Mouse (Mus musculus) E14TG2a.4 (cell line): ENCODE results near the gene Mmp23.
A peak's percentile ranks its signal among the peaks of the same experiment; 100 is the strongest.
"Not testable (repeated sequence)": the region's sequence is repeated elsewhere in the genome, so short reads cannot be mapped to it uniquely, and the experiment has no call there.

Experiments used
- H3K27me3 ChIP-seq: 2 replicates; pipeline ENCODE4 v1.6.1; 2014; ENCODE audit warnings: low read length, control low read depth; ENCODE audit not compliant: insufficient read depth
- H3K36me3 ChIP-seq: 2 replicates; pipeline ENCODE4 v1.6.1; 2014; ENCODE audit warnings: low read length, control low read depth; ENCODE audit not compliant: insufficient read depth
- H3K4me1 ChIP-seq: replicated peaks from 2 replicates; pipeline ENCODE4 v1.6.1; 2014; ENCODE audit warnings: low read depth, low read length, control low read depth
- H3K4me3 ChIP-seq: replicated peaks from 2 replicates; pipeline ENCODE4 v1.5.1; 2014; ENCODE audit warnings: mild to moderate bottlenecking, low read length
- H3K9me3 ChIP-seq: 2 replicates; pipeline ENCODE4 v1.6.1; 2014; ENCODE audit warnings: low read length, control low read depth
- CTCF ChIP-seq: conservative IDR thresholded peaks from 2 replicates; pipeline ENCODE4 v1.5.1; 2014; ENCODE audit warnings: low read length
- NANOG ChIP-seq: IDR thresholded peaks from 2 replicates; pipeline ENCODE4 v1.6.1; 2014; ENCODE audit warnings: borderline replicate concordance, low read length, mixed read lengths
- POU5F1 ChIP-seq: IDR thresholded peaks from 2 replicates; pipeline ENCODE4 v1.6.1; 2014; ENCODE audit warnings: low read length, borderline replicate concordance

The Mmp23 gene

DNA sequence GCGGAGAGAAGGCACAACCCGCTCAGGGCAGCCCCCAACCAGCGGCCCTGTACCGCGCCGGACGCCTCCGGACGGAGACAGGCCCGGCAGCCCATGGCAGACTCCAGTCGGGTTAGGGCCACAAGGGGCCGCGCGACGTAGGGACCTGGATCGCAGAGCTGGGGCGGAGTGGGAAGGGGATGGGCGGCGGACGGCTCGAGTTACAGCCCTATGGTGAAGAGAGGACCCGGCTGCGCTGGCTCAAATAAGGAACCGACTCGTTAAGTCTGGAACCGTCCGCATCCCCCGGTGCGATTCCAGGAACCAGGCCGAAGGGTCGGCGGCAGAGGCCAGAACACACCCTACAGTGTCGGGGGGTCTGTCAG lies at the start of gene Mmp23:
Gene Mmp23 (minus strand): TSS at position 299 of the 365 bp plus-strand sequence.
- Histone ChIP-seq H3K27me3 (peaks cover 27% of the 10 kb centered on the region), H3K9me3 (no peaks in the 10 kb centered on the region), H3K36me3 (peaks cover 69% of the 10 kb centered on the region), H3K4me3 (peak within 1 kb of the TSS; percentile 80), H3K4me1 (peaks cover 83% of the 10 kb centered on the region)
- TF ChIP-seq NANOG = no peak
- no peak for TF ChIP-seq POU5F1
- no peak for TF ChIP-seq CTCF

DNA sequence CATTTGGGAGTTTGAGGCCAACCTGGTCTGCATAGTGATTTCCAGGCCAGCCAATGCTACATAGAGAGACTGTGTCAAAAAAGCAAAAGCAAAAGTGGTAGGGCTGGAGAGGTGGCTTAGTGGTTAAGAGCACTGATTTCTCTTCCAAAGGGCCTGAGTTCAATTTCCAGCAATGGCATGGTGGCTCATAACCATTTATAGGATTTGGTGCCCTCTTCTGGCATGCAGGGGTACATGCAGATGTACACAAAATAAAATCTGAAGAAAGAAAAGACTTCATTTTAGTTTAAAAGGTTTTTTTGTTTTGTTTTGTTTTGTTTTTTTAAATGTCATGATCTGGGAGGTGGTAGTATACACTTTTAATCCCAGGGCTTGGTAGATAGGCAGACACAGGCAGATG lies 47.2 kb upstream of the Mmp23 start:
- peak; percentile 93 for TF ChIP-seq CTCF
- TF ChIP-seq POU5F1 = no peak
- peaks cover 40% of the 10 kb centered on the region for H3K36me3 ChIP-seq
- peaks cover 64% of the 10 kb centered on the region for H3K4me1 ChIP-seq
- no peak overlapping the region for H3K4me3 ChIP-seq
- no peaks in the 10 kb centered on the region for H3K27me3 ChIP-seq
- H3K9me3 ChIP-seq = no peaks in the 10 kb centered on the region

DNA sequence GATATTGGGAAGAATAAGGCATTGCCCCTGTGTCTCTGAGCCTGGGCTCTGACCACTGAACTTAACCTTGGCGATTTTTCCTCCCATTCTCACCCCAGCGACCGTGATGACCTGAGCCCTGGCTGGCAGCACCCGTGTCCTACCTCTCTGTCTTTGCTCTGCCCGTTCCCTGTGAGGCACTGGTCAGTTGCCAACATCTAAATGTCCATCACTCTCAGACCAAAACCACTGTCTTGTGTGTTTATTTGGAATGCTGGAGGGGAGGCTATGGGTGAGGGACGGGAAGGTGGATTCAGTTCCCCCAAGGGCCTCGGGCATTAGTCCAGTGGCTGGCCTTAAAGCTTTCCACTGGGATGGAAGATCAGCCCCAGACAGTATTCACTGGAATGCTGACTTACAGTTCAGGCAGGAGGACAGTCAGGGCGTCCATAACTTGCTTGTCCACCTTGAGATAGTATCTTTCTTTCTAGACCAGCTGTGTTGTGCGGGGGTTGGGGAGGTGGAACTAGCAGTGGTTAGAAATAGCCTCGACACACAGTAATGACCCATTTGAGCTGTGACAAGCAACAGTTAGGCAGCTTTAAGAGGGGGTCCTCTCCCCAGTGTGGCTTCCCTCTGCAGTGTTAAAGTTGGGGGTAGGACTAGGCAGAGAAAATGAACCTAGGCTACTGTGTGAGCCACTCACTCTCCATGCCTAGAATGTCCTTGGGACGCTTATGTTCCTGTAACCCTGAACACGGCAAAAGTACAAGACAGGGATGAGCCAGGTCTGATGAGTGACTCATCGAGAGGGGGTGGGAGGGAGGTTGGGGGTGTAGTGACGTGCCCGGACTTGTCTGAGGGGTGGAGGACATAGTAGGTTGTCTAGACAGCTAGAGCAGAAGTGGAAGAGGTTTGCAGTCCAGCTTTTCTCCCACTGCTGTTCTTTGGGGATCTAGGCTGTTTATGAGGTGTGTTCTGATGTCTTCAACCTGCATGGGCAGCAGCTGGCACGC lies 43.4 kb upstream of the Mmp23 start:
- TF ChIP-seq POU5F1 = no peak
- TF ChIP-seq CTCF = no peak
- TF ChIP-seq NANOG = no peak
- H3K27me3 ChIP-seq = no peaks in the 10 kb centered on the region

DNA sequence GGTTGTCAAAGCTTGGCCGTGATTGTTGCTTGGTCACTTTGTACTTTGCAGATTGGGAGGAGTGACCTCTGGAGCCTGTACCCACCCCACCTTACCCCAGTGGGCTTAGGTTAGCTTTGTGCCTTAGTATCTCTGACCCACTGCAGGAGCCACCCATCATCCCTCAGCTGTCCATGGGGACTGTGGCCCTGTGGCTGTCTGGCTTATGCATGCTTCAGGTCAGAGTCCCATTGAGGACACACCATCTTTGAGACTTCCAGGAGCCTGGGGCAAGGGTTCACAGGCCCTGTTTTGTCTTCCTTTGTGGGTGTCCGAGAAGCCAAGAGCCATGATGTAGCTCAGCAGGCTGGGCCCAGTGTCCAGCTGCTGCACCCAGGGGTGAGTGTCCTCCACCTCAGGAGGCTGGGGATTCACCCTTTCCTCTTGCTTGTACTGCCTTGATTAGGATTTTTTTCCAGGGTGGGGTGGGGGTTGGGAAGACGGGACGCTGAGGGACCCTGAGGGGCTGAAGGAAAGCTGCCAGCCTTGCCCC lies 42.4 kb upstream of the Mmp23 start:
- Histone ChIP-seq H3K4me3 (peak overlapping the region; percentile 89), H3K27me3 (no peaks in the 10 kb centered on the region)

More for the DNA sequence above, 43.4 kb upstream of the Mmp23 start:
- Histone ChIP-seq H3K9me3 (no peaks in the 10 kb centered on the region), H3K4me3 (peak overlapping the region; percentile 89), H3K36me3 (peaks cover 33% of the 10 kb centered on the region), H3K4me1 (peaks cover 59% of the 10 kb centered on the region)

DNA sequence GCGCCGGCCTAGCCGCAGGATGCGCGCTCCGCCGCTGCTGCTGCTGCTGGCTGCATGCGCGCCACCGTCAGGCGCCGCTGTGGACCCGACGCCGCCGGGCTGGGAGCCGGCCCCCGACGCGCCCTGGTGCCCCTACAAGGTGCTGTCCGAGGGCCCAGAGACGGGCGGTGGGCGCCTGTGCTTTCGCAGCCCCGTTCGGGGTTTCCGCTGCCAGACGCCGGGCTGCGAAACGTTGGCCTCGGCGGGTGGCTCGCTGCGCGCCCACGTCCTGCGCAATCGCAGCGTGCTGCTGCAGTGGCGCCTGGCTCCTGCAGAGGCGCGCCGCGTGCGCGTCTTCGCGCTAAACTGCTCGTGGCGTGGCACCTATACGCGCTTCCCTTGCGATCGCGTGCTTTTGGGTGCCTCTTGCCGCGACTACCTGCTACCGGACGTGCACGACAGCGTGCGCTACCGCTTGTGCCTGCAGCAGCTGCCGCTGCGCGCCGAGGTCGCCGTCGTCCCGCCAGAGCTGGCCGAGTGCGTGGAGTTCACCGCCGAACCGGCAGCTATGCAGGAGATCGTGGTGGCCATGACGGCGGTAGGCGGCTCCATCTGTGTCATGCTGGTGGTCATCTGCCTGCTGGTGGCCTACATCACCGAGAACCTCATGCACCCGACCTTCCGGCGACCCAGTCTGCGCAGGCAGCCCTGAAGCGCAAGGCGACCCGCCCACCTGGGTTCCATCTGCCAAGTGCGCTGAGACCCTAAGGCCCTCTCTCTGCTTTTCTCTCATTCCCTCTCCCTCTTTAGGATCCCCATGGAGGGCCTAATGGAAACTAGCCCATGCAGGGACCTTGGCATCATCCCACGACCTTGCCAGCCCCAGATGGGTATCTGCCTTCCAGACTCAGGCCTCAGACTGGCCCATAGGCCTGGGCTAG lies 41.6 kb upstream of the Mmp23 start:
- peaks cover 27% of the 10 kb centered on the region for H3K36me3 ChIP-seq
- H3K27me3 ChIP-seq = no peaks in the 10 kb centered on the region
- peak overlapping the region; percentile 89 for H3K4me3 ChIP-seq
- peaks cover 7% of the 10 kb centered on the region; the same call in 1 of the 2 replicates for H3K9me3 ChIP-seq
- peaks cover 56% of the 10 kb centered on the region for H3K4me1 ChIP-seq
- no peak for TF ChIP-seq NANOG

More for the DNA sequence above, 42.4 kb upstream of the Mmp23 start:
- Histone ChIP-seq H3K36me3 (peaks cover 30% of the 10 kb centered on the region), H3K9me3 (peaks cover 4% of the 10 kb centered on the region; the same call in 1 of the 2 replicates), H3K4me1 (peaks cover 59% of the 10 kb centered on the region)
- TF ChIP-seq NANOG = no peak
- TF ChIP-seq CTCF = no peak
- no peak for TF ChIP-seq POU5F1

DNA sequence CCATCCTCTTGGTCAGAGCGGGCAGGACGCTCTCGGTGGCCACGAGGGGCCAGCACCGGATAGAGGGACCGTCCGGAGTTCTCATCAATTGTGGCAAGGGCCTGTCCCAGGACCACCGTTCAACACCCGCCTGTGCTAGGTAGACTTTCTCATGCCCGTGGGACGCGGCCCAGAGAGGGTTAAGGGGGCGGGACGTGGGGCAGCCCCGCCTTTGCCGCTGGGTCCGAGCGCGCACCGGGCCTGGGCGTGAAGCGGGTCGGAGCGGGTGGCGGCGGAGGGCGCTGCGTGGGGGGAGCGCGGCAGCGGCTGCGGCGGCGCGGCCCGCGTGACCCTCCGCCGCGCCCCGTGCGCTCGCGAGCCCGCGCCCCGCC lies 40.9 kb upstream of the Mmp23 start, which contains the start of gene Fndc10:
Gene Fndc10 (plus strand): TSS at position 232 of the 371 bp plus-strand sequence.
- TF ChIP-seq NANOG = no peak
- TF ChIP-seq CTCF = no peak
- TF ChIP-seq POU5F1 = no peak
- H3K27me3 ChIP-seq = no peaks in the 10 kb centered on the region
- H3K36me3 ChIP-seq = peaks cover 25% of the 10 kb centered on the region
- peaks cover 52% of the 10 kb centered on the region for H3K4me1 ChIP-seq
- H3K4me3 ChIP-seq = peak within 1 kb of the TSS; percentile 89
- H3K9me3 ChIP-seq = peaks cover 11% of the 10 kb centered on the region

DNA sequence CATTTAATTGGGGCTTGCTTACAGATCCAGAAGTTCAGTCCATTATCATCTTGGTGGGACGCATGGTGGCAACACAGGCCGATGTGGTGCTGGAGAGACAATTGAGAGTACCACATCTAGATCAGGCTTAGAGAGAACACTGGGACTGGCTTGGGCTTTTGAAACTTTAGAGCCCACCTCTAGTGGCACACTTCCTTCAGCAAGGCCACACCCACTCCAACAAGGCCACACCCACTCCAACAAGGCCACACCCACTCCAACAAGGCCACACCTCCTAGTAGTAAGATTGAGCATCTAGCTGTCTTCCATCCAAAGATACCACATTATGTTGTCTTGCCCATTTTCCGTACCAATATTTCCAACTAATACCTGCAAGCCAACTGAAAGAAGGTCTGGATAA lies 39.2 kb upstream of the Mmp23 start:
- H3K27me3 ChIP-seq = no peaks in the 10 kb centered on the region
- peaks cover 27% of the 10 kb centered on the region for H3K9me3 ChIP-seq
- H3K36me3 ChIP-seq = peaks cover 20% of the 10 kb centered on the region
- no peak for TF ChIP-seq POU5F1
- TF ChIP-seq CTCF = no peak
- TF ChIP-seq NANOG = no peak
- H3K4me3 ChIP-seq = no peak overlapping the region
- H3K4me1 ChIP-seq = peaks cover 42% of the 10 kb centered on the region

DNA sequence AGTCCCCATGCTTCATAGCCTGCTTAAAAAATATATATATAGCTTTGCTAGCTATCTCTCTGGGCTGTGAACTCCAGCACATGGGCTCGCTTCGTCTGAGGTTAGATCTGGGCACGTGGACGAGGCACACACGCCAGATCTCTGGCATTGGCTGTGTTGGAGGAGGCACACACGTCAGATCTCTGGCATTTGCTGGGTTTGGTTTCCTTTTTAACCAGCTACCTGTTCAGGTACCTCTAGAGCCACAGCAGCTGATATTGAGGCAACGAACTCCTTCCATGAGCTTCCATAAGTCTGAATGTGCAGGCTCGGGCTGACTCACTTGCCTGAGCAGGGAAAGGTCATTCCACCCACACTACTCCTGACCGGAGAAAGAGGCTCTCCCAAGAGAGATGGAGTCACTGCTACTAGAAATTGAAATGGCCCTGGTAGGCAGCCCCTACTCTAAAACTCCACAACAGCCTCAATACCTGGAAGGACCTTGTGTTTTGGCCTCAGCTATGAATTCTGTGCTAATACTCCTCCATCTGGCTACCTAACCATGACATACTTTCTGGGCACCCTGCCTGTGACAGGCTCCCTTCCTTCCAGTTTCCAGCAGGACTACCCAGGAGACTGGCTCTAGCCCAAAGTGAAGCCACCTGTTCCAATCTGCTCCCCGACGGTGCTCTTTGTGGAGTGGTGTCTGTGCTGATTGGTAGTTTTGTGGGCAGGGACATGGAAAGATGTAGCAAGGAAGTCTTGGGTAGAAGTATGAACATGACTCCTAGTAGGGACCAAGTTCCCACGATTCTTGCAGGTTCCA lies 37.6 kb upstream of the Mmp23 start:
- no peak overlapping the region for H3K4me3 ChIP-seq
- H3K9me3 ChIP-seq = peaks cover 44% of the 10 kb centered on the region
- peaks cover 7% of the 10 kb centered on the region for H3K36me3 ChIP-seq
- TF ChIP-seq CTCF (no peak), POU5F1 (no peak), NANOG (no peak)
- no peaks in the 10 kb centered on the region for H3K27me3 ChIP-seq
- peaks cover 27% of the 10 kb centered on the region for H3K4me1 ChIP-seq

DNA sequence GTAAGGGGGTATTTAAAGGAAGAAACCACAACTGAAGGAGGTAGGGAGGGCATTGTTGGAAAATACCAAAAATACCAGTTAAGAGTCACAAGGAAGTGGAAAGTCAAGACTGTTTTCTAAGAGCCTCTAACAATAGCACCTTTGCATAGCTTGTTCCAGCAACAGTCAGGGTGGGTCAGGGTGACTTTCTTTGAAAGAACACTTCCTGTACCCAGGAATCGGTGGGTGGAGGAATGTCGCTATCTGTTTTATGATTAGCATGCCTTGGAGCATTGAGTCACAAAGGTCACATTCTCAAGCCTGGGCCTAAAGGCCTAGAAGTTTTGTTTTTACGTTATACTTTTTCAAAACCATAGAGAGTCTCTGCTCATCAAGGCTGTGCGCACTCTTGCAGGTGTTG lies 34.6 kb upstream of the Mmp23 start:
- H3K4me3 ChIP-seq, H3K36me3 ChIP-seq, H3K4me1 ChIP-seq, H3K27me3 ChIP-seq: not testable (repeated sequence)
- peaks cover 66% of the 10 kb centered on the region for H3K9me3 ChIP-seq

DNA sequence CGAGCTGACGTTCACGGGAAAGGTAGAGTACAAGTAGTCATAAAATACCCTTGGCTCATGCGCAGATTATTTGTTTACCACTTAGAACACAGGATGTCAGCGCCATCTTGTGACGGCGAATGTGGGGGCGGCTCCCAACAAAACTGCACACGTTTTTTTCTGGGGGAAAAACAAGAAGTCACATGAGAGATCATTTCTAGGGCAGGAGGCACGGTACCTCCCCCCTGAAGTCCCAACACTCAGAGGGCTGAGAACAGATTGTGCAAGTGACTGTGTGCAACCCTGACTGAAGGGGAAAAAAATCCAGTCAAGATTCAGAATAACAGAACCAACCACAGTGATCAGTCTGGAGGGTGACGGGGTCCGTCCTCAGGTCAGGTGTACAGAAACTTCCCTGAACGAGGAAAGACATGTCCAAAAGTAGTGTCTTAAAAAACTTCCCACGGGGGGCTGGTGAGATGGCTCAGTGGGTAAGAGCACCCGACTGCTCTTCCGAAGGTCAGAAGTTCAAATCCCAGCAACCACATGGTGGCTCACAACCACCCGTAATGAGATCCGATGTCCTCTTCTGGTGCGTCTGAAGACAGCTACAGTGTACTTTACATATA lies 30.6 kb upstream of the Mmp23 start:
- H3K9me3 ChIP-seq = peaks cover 55% of the 10 kb centered on the region
- not testable (repeated sequence) for H3K4me1 ChIP-seq, H3K36me3 ChIP-seq, H3K4me3 ChIP-seq, H3K27me3 ChIP-seq
